Mouse (Mus musculus) lung, embryonic 16.5 days (tissue): ENCODE results near the gene Ldlrad3. TPM values are rescaled to one million over a fixed set of nuclear protein-coding genes. Genes with fewer than 3 reads are reported as not detected.

Experiments
- ATAC-seq: fragments of 200-750 bp; cut with Nextera tagmentation; 2 replicates; pipeline ENCODE4 v1.8.0; 2017; ENCODE audit warnings: low read depth, mild to moderate bottlenecking, moderate library complexity
- H3K27ac ChIP-seq: fragments of 300-500 bp; sonication (generic); 2 replicates; pipeline ENCODE4 v1.5.1; 2014; ENCODE audit warnings: mild to moderate bottlenecking, control low read depth, low read length
- H3K27me3 ChIP-seq: fragments of 300-500 bp; sonication (generic); 2 replicates; pipeline ENCODE4 v1.6.1; 2014; ENCODE audit warnings: low read depth, low read length, mixed read lengths; ENCODE audit not compliant: control insufficient read depth, insufficient read depth
- H3K36me3 ChIP-seq: fragments of 300-500 bp; sonication (generic); 2 replicates; pipeline ENCODE4 v1.6.1; 2014; ENCODE audit warnings: low read length; ENCODE audit not compliant: control insufficient read depth, insufficient read depth
- H3K4me1 ChIP-seq: fragments of 300-500 bp; sonication (generic); replicated peaks from 2 replicates; pipeline ENCODE4 v1.6.1; 2014; ENCODE audit warnings: low read length, mixed read lengths; ENCODE audit not compliant: control insufficient read depth, insufficient read depth
- H3K4me2 ChIP-seq: fragments of 300-500 bp; sonication (generic); 2 replicates; pipeline ENCODE4 v1.6.1; 2014; ENCODE audit warnings: low read depth, low read length, control low read depth
- H3K4me3 ChIP-seq: fragments of 300-500 bp; sonication (generic); 2 replicates; pipeline ENCODE4 v1.5.1; 2014; ENCODE audit warnings: mild to moderate bottlenecking, low read length, control low read depth
- H3K9ac ChIP-seq: fragments of 300-500 bp; sonication (generic); 2 replicates; pipeline ENCODE4 v1.6.1; 2014; ENCODE audit warnings: low read length, control low read depth
- H3K9me3 ChIP-seq: fragments of 300-500 bp; sonication (generic); 2 replicates; pipeline ENCODE4 v1.6.1; 2016; ENCODE audit warnings: low read length; ENCODE audit not compliant: control insufficient read depth
- WGBS: fragments of 180-500 bp; shearing (Covaris S2); extraction: QIAGEN DNeasy Blood & Tissue Kit; methylation state at CpG from one replicate; pipeline ENCODE4 v1.1.7; 2014; 5-methylcytosine and 5-hydroxymethylcytosine counted together
- polyA plus RNA-seq: library from polyadenylated mRNA; unstranded; fragments of >200 nt; fragmentation: Nextera tagmentation; extraction: Ambion mirVana; gene quantifications from 2 replicates; pipeline ENCODE4 v1.2.1, GENCODE M21; 2015

Gene Ldlrad3
- polyA plus RNA-seq, 1 experiment from 2014 or later: 50.0 TPM

DNA sequence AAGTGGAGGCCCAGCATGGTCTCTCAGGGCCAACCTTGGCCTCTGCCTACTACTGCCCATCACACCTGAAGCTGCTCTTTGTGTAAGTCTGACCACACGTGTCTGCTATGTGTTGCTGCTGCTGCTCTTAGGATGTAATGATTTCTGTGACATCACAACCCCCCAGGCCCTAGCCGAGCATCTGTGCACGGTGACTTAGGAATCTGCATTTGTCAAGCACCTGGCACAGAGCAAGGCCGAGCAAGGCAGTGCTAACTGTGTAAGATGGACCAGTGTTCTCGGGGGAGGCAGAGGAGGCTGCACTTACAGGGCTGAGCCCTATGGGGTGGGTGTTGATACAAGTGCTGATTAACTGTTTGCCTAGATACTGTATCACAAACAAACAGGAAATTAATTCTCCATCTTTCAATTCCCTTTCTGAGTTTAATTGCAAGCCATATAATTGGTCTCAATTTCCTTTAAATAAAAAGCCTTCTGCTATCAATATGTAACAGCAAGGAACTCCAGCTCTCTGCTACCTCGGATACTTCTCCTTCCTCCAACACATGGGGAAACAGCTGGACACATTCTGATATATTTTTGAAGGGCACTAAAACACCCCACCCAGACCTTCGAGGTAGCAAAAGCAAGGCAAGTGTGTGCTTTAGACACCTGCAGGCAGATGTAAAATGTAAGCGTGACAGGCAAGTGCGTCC lies 152.2 kb downstream of the Ldlrad3 start:
- ATAC-seq: no peak

DNA sequence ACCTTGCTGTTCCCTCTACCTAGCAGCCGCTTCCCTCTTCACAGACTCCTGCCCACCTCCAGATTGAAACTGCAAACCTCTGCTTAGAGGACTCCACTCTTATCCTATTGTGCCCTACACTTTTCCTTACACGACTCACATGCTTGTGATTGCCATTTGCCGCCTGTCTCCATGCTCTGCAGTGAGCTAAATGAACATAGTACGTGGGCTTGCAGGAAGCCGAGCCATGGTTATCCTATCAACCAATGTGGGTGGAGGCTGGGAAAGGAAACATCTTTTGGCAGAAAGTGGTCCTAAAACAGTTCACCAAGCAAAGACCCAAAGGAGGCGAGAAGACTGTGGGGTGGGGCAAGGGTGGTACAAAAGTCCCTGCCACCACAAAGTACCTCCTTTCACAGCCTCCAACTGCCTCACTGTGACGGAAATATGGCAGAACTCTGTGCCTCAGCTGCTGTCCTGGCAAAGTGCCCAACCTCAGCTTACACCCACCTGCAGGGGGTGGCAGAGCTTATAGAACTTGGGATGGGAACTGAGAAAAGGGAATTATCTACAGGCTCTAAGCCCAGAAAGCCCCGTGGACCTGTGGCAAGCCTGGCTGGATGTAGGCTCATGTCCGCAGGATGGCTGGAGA lies 153.4 kb downstream of the Ldlrad3 start:
- H3K9ac ChIP-seq: no peak overlapping the region
- 71% methylated on average over 9 of the region's 9 CpGs for WGBS
- no peaks in the 10 kb centered on the region for H3K36me3 ChIP-seq
- H3K27ac ChIP-seq: no peak overlapping the region
- H3K4me1 ChIP-seq: peaks cover 5% of the 10 kb centered on the region
- no peaks in the 10 kb centered on the region for H3K27me3 ChIP-seq
- no peaks in the 10 kb centered on the region for H3K9me3 ChIP-seq
- no peak overlapping the region for H3K4me3 ChIP-seq
- H3K4me2 ChIP-seq: no peak overlapping the region
- 0 out of 2 replicates have a peak, but pooled peaks have one; percentile 9 for ATAC-seq

More for the DNA sequence above, 152.2 kb downstream of the Ldlrad3 start:
- Histone ChIP-seq H3K4me2 (no peak overlapping the region), H3K4me3 (no peak overlapping the region), H3K27ac (no peak overlapping the region), H3K9me3 (no peaks in the 10 kb centered on the region), H3K4me1 (peaks cover 11% of the 10 kb centered on the region), H3K36me3 (no peaks in the 10 kb centered on the region), H3K9ac (no peak overlapping the region), H3K27me3 (no peaks in the 10 kb centered on the region)
- WGBS: 70% methylated on average over 9 of the region's 9 CpGs

DNA sequence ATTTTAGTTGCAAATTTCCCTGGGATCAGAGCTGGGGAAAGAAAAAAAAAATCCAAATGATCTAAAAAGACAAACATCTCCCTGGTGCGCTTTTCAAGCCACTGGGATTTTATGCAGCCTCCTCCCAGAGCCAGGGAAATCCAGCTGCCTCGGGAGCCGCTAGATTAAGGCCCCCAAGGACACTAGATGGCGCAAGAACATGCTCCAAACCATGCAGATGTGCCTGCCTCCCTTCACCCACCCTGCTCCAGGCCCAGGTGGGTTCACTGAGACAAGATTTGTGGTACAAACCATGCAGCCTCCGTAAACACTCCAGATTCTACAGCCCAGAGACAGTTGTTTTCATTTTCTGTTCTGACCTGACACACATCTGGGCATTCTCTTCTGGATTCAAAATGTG lies 155.5 kb downstream of the Ldlrad3 start:
- peaks cover 3% of the 10 kb centered on the region; the same call in 1 of the 2 replicates for H3K4me1 ChIP-seq
- no peak overlapping the region for H3K4me2 ChIP-seq
- no peak overlapping the region for H3K9ac ChIP-seq
- no peak overlapping the region for H3K4me3 ChIP-seq
- ATAC-seq: no peak
- H3K9me3 ChIP-seq: no peaks in the 10 kb centered on the region
- no peak overlapping the region for H3K27ac ChIP-seq
- WGBS: 25% methylated on average over 5 of the region's 5 CpGs
- H3K36me3 ChIP-seq: no peaks in the 10 kb centered on the region
- H3K27me3 ChIP-seq: no peaks in the 10 kb centered on the region

DNA sequence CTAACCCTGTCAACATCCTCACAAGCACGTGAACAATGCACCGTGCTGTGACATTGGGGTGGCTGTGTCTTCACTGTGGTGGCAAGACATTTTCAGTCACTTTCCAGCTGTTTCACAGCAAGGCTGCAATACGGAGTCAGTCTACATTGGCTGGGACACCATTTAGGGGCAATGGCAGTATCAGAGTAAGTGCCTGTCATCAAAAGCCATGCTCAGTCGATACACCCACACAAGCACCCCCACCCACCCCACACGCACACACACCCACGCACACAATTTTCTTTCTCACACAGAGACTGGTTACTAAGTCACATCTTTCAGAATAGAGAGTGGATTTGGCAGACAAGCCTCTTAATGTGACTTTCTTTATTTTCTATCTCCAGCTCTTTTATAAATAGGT lies 156.0 kb downstream of the Ldlrad3 start:
- Histone ChIP-seq H3K27me3 (no peaks in the 10 kb centered on the region), H3K9ac (no peak overlapping the region), H3K4me3 (no peak overlapping the region), H3K4me2 (no peak overlapping the region), H3K4me1 (peaks cover 3% of the 10 kb centered on the region; the same call in 1 of the 2 replicates), H3K9me3 (no peaks in the 10 kb centered on the region), H3K27ac (no peak overlapping the region), H3K36me3 (no peaks in the 10 kb centered on the region)
- ATAC-seq: no peak
- WGBS: 85% methylated on average over 6 of the region's 6 CpGs

DNA sequence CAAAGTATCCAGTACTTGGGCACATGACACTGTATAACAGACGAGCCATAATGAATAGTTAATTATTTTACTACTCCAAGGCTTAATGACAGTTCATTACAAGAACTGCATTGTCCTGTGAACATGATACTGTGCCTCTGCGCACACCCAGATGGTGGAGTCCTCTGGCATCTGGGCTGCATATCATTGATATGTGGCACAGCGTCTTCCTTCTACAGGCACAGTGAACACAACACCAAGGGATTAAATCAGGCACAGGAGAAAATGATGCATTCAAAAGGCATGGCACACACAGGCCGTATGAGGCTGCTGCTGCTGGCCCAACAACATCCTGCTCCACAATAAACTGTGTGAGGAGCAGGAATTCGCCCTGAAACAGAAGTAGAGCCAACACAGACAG lies 156.5 kb downstream of the Ldlrad3 start:
- H3K36me3 ChIP-seq: no peaks in the 10 kb centered on the region
- H3K4me2 ChIP-seq: no peak overlapping the region
- H3K9me3 ChIP-seq: no peaks in the 10 kb centered on the region
- H3K4me3 ChIP-seq: no peak overlapping the region
- ATAC-seq: no peak
- no peak overlapping the region for H3K9ac ChIP-seq
- H3K27ac ChIP-seq: no peak overlapping the region
- peaks cover 3% of the 10 kb centered on the region; the same call in 1 of the 2 replicates for H3K4me1 ChIP-seq
- H3K27me3 ChIP-seq: no peaks in the 10 kb centered on the region
- WGBS: 80% methylated on average over 5 of the region's 5 CpGs

DNA sequence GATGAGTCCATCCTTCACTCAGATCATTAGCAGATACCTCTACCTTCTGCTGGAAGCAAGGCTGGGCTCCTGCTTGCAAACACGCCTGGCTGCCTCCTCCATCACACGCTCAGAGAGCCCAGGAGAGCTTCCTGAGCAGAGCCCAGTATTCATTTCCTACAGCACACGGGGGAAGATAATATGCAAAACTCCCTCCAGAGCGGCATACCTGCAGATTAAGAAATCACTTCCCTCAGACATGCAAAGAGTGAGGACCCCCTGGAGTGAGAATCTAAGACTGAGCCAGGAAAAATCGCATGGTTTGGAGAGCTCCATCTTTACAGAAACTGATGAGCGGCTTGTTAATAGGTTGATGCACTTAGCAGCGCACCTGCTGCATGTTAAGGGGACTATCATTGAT lies 158.9 kb downstream of the Ldlrad3 start:
- WGBS: 80% methylated on average over 7 of the region's 7 CpGs
- no peaks in the 10 kb centered on the region for H3K27me3 ChIP-seq
- H3K4me2 ChIP-seq: no peak overlapping the region
- H3K36me3 ChIP-seq: no peaks in the 10 kb centered on the region
- no peak overlapping the region for H3K4me3 ChIP-seq
- H3K9me3 ChIP-seq: no peaks in the 10 kb centered on the region
- no peak overlapping the region for H3K9ac ChIP-seq
- no peak for ATAC-seq
- no peak overlapping the region for H3K27ac ChIP-seq
- H3K4me1 ChIP-seq: no peaks in the 10 kb centered on the region

DNA sequence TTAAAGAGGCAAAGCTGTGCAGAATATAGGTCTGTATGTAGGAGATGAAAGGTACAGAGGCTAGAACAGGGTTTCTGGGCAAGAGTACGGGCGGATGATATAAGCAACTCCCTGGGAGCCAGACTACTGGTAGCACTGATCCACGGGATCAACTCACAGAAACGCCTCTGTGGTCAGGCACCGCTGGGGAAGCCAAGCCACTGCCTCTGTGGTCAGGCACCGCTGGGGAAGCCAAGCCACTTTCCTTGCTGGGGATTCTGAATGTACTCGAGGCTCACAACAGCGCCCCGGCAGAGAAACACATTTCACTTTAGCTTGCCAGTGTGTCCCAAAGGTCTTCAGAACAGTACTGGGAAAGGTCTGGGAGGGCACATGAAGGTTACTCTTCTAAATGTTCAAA lies 160.0 kb downstream of the Ldlrad3 start:
- H3K4me1 ChIP-seq: no peaks in the 10 kb centered on the region
- no peak overlapping the region for H3K27ac ChIP-seq
- no peaks in the 10 kb centered on the region for H3K9me3 ChIP-seq
- 86% methylated on average over 9 of the region's 9 CpGs for WGBS
- no peak overlapping the region for H3K4me3 ChIP-seq
- H3K4me2 ChIP-seq: no peak overlapping the region
- no peak overlapping the region for H3K9ac ChIP-seq
- H3K27me3 ChIP-seq: no peaks in the 10 kb centered on the region
- no peaks in the 10 kb centered on the region for H3K36me3 ChIP-seq
- no peak for ATAC-seq

DNA sequence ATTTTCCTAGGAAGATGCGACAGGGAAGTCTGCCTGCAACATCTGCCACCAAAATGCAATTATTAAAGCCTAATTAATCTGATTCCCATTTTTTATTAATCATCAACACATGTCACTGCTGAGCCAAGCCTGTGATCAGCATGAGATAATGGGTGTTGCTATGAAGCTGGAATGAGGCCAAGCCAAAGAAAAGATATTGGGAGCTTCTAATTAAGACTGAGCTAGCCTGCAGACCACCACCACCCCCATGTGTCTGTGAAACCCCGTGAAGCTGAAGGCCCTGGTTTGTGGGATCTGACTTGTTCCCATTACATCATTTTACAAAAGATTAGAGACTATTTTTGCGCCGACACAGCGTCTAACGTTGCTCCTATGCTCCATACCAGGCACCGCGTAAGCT lies 161.7 kb downstream of the Ldlrad3 start:
- no peak overlapping the region for H3K9ac ChIP-seq
- ATAC-seq: no peak
- no peak overlapping the region for H3K4me3 ChIP-seq
- no peak overlapping the region for H3K27ac ChIP-seq
- WGBS: 73% methylated on average over 8 of the region's 8 CpGs
- H3K4me2 ChIP-seq: no peak overlapping the region
- H3K9me3 ChIP-seq: no peaks in the 10 kb centered on the region
- no peaks in the 10 kb centered on the region for H3K36me3 ChIP-seq
- no peaks in the 10 kb centered on the region for H3K4me1 ChIP-seq
- no peaks in the 10 kb centered on the region for H3K27me3 ChIP-seq

DNA sequence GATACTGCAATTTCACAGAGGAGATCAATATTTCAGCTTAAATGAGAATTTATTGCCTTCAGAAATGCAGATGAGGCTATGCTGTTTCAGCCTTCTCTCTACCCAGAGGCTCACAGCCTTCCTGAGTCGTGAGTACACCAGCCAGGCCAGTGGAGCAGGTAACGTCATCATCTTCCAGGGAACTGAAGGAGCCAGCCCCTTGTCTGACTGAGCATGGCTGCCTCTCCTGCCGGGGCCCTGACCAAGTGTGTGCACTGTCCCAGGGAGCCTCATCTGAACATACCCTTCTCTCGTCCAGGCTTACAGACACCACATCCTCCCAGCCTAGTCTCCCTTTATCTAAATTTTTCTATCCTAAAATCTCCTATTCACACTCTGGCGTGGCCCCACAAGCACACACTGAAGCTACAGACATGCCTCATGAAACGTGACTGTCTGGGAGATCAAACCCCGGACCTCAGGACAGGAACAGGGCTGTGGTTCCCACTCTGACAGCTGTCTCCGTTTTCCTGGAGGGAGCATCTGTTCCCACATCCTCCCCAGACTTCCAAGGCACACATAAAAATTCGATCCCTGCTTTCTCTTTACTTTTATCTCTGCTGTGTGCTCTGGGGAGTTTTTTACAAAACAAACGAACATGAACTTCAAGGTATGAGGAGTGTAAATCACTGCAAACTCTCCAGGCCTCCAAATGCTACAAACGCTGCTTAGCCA lies 164.7 kb downstream of the Ldlrad3 start:
- Histone ChIP-seq H3K9me3 (no peaks in the 10 kb centered on the region), H3K36me3 (no peaks in the 10 kb centered on the region), H3K4me3 (no peak overlapping the region), H3K27ac (no peak overlapping the region), H3K4me2 (no peak overlapping the region), H3K27me3 (no peaks in the 10 kb centered on the region), H3K9ac (no peak overlapping the region), H3K4me1 (no peaks in the 10 kb centered on the region)
- ATAC-seq: no peak
- WGBS: 35% methylated on average over 11 of the region's 11 CpGs
